Mouse (Mus musculus) embryonic facial prominence, embryonic 11.5 days (tissue): ENCODE measurements around the gene Srd5a1. TPM values are rescaled to one million over a fixed set of nuclear protein-coding genes. Genes with fewer than 3 reads are reported as not detected.

Experiments
- ATAC-seq: fragments of 200-750 bp; cut with Nextera tagmentation; replicated peaks from 2 replicates; pipeline ENCODE4 v1.8.0; 2017; ENCODE audit warnings: low read depth; ENCODE audit not compliant: insufficient number of reproducible peaks, low FRiP score, low TSS enrichment
- DNase-seq: peaks from one replicate; pipeline ENCODE4 v3.0.0-alpha.2; 2015; ENCODE audit warnings: low spot score
- H3K27ac ChIP-seq: fragments of 300-500 bp; sonication (generic); replicated peaks from 2 replicates; pipeline ENCODE4 v1.5.1; 2014; ENCODE audit warnings: mild to moderate bottlenecking, low read depth, low read length, control low read depth
- H3K27me3 ChIP-seq: fragments of 300-500 bp; sonication (generic); 2 replicates; pipeline ENCODE4 v1.6.1; 2014; ENCODE audit warnings: mild to moderate bottlenecking, low read length, moderate library complexity, mixed read lengths; ENCODE audit not compliant: control insufficient read depth, insufficient read depth
- H3K36me3 ChIP-seq: fragments of 300-500 bp; sonication (generic); replicated peaks from 2 replicates; pipeline ENCODE4 v1.6.1; 2014; ENCODE audit warnings: low read depth, mild to moderate bottlenecking, low read length, moderate library complexity, mixed read lengths; ENCODE audit not compliant: control insufficient read depth, insufficient read depth
- H3K4me1 ChIP-seq: fragments of 300-500 bp; sonication (generic); 2 replicates; pipeline ENCODE4 v1.6.1; 2014; ENCODE audit warnings: low read length, mixed read lengths; ENCODE audit not compliant: control insufficient read depth, insufficient read depth
- H3K4me2 ChIP-seq: fragments of 300-500 bp; sonication (generic); 2 replicates; pipeline ENCODE4 v1.6.1; 2014; ENCODE audit warnings: low read depth, mild to moderate bottlenecking, control low read depth, low read length, moderate library complexity
- H3K4me3 ChIP-seq: fragments of 300-500 bp; sonication (generic); 2 replicates; pipeline ENCODE4 v1.5.1; 2014; ENCODE audit warnings: low read depth, low read length, control low read depth
- H3K9ac ChIP-seq: fragments of 300-500 bp; sonication (generic); replicated peaks from 2 replicates; pipeline ENCODE4 v1.6.1; 2014; ENCODE audit warnings: mild to moderate bottlenecking, control low read depth, low read length
- H3K9me3 ChIP-seq: fragments of 300-500 bp; sonication (generic); replicated peaks from 2 replicates; pipeline ENCODE4 v1.6.1; 2016; ENCODE audit warnings: mild to moderate bottlenecking, low read length, inconsistent platforms, mixed read lengths; ENCODE audit not compliant: control insufficient read depth
- WGBS: fragments of 180-500 bp; shearing (Covaris S2); extraction: QIAGEN DNeasy Blood & Tissue Kit; methylation state at CpG from one replicate; pipeline ENCODE4 v1.1.7; 2014; 5-methylcytosine and 5-hydroxymethylcytosine counted together
- polyA plus RNA-seq: library from polyadenylated mRNA; unstranded; fragments of >200 nt; fragmentation: Nextera tagmentation; extraction: Ambion mirVana; gene quantifications from 2 replicates; pipeline ENCODE4 v1.2.1, GENCODE M21; 2014

Gene Srd5a1
- polyA plus RNA-seq, 1 experiment from 2014 or later: 20.8 TPM

DNA sequence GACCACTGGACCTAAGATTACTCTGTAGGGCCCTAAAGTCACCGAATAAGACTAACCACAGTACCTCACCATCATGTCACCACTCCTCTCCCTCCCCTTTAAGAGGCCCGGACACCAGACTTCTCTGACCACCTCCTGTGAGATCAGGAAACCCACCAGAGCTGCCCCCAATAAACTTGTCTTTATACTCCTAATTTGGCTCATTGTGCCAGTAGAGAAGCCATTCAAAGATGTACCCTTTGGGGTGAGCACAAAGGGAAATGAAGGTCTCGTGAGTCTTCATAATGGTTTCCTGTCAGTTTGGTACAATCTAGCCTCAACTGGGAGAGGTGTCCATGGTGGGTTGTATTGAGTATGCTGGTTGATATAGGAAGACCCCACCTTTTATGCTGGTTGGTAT lies 29.8 kb upstream of the Srd5a1 start:
- Histone ChIP-seq H3K9me3 (no peaks in the 10 kb centered on the region), H3K9ac (no peak overlapping the region), H3K27me3 (no peaks in the 10 kb centered on the region), H3K4me2 (no peak overlapping the region), H3K36me3 (no peaks in the 10 kb centered on the region; the same call in 1 of the 2 replicates), H3K27ac (no peak overlapping the region), H3K4me3 (no peak overlapping the region), H3K4me1 (no peaks in the 10 kb centered on the region)
- ATAC-seq: no peak
- WGBS: 85% methylated on average over 3 of the region's 3 CpGs
- DNase-seq: no peak

- no peak overlapping the region for H3K9ac ChIP-seq
- DNase-seq (no peak), ATAC-seq (no peak)
- H3K27ac ChIP-seq: no peak overlapping the region
- no peaks in the 10 kb centered on the region for H3K9me3 ChIP-seq
- H3K4me1 ChIP-seq: no peaks in the 10 kb centered on the region
- 84% methylated on average over 4 of the region's 4 CpGs for WGBS
- no peak overlapping the region for H3K4me2 ChIP-seq
- no peak overlapping the region for H3K4me3 ChIP-seq
- H3K27me3 ChIP-seq: no peaks in the 10 kb centered on the region
- H3K36me3 ChIP-seq: no peaks in the 10 kb centered on the region; the same call in 1 of the 2 replicates
Measured at GRCm38 (mm10) chr13:69640541-69640940, 29.3 kb upstream of the Srd5a1 start.

DNA sequence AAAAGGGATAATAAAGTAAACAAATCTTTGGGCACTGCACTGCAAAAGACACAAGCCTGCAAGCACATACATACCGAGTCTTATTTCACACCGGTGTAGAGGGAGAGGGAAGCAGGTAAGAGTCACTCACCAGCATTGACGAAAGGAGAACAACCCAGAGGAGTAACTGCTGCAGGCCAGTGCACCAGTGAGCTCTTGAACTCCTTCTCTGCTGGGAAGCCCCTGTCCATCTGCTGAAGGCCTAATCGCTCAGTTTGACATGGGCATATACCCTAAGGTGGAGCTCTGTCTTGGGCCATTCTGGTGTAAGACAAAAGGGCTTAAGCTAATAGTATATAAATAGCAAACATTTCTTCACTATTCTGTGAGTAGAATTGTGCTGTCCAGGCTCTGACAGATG lies 28.9 kb upstream of the Srd5a1 start:
- Histone ChIP-seq H3K9ac (no peak overlapping the region), H3K4me1 (no peaks in the 10 kb centered on the region), H3K4me2 (no peak overlapping the region), H3K9me3 (no peaks in the 10 kb centered on the region), H3K36me3 (no peaks in the 10 kb centered on the region; the same call in 1 of the 2 replicates), H3K4me3 (no peak overlapping the region), H3K27me3 (no peaks in the 10 kb centered on the region), H3K27ac (no peak overlapping the region)
- ATAC-seq: no peak
- no peak for DNase-seq
- WGBS: 98% methylated on average over 4 of the region's 4 CpGs

- no peaks in the 10 kb centered on the region for H3K4me1 ChIP-seq
- no peaks in the 10 kb centered on the region for H3K27me3 ChIP-seq
- no peak overlapping the region for H3K27ac ChIP-seq
- no peaks in the 10 kb centered on the region; the same call in none of the 2 replicates for H3K36me3 ChIP-seq
- H3K9ac ChIP-seq: no peak overlapping the region
- H3K9me3 ChIP-seq: no peaks in the 10 kb centered on the region
- DNase-seq (no peak), ATAC-seq (no peak)
- WGBS: 87% methylated on average over 5 of the region's 5 CpGs
- H3K4me3 ChIP-seq: no peak overlapping the region
- H3K4me2 ChIP-seq: no peak overlapping the region
Measured at GRCm38 (mm10) chr13:69639251-69639650, 28.0 kb upstream of the Srd5a1 start.

DNA sequence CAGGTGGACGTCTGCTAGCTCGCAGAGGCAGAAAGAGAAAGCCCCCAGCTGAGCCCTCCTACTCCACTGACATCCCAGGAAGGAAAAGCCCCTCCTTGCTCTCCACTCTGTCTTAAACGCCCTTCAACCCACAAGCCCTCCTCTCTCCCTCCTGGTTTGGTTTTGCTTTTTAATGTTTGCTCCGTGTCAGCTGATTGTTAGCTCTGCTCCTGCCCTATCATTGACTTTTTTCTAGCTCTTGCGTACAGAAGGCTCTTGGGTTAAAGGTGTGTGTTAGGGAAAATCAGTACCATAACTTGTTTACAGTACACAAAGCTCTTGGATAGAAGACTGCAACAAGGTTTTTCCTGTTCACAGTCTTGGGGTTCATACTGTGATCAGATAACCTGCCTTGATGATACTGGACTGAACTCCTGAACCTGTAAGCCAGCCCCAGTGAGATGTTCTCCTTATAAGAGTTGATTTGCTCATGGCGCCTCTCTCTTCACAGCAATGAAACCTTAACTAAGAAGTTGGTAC lies 26.9 kb upstream of the Srd5a1 start:
- no peak for DNase-seq
- no peaks in the 10 kb centered on the region for H3K27me3 ChIP-seq
- no peak overlapping the region for H3K9ac ChIP-seq
- no peak overlapping the region for H3K4me2 ChIP-seq
- ATAC-seq: no peak
- H3K9me3 ChIP-seq: no peaks in the 10 kb centered on the region
- H3K27ac ChIP-seq: no peak overlapping the region
- H3K4me3 ChIP-seq: no peak overlapping the region
- 85% methylated on average over 6 of the region's 6 CpGs for WGBS
- H3K36me3 ChIP-seq: peaks cover 7% of the 10 kb centered on the region
- no peaks in the 10 kb centered on the region for H3K4me1 ChIP-seq

DNA sequence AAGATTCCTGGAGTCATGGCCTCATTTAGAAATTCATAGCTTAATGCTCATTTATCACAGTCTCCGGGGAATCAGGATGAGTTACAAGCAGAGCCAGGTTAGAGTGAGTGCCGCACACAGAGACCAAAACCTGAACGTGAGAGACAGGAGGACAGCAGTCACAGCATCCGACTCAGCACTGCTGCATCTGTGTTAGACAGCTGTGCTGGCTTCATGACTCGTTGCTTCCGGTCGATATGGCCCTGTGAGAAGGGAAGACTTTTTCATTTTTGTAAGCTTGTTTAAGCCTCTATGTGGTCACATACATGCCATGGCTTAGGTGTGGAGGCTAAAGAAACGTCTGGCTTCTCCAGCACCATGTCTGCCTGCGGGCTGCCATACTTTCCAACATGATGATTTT lies 26.4 kb upstream of the Srd5a1 start:
- peaks cover 9% of the 10 kb centered on the region for H3K36me3 ChIP-seq
- WGBS: 90% methylated on average over 9 of the region's 9 CpGs
- H3K9me3 ChIP-seq: no peaks in the 10 kb centered on the region
- no peak overlapping the region for H3K27ac ChIP-seq
- H3K9ac ChIP-seq: no peak overlapping the region
- no peaks in the 10 kb centered on the region for H3K4me1 ChIP-seq
- H3K4me3 ChIP-seq: no peak overlapping the region
- H3K27me3 ChIP-seq: no peaks in the 10 kb centered on the region
- DNase-seq: no peak
- no peak overlapping the region for H3K4me2 ChIP-seq
- no peak for ATAC-seq

DNA sequence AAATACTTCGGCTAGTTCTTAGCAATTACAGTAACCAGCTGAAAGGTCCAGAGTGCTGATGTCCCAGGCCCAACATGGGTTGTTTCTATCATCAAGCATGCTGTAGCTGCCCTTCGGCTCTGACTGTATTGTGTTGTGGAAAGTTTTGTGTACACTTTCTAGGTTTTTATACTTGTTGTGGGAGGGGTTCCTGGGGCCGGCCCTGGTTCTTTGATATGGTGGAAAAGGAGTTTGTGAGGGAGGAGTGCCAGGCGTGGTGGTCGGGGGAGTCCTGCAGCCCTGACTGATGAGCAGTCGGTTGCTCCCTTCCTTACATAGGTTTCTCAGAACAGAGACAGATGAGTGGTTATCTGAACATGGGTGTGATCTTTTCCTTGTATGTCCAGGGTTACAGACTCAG lies 25.6 kb upstream of the Srd5a1 start:
- DNase-seq: no peak

GRCm38 (mm10) chr13:69636375-69636774 lies 25.1 kb upstream of the Srd5a1 start:
- Histone ChIP-seq H3K4me3 (no peak overlapping the region), H3K36me3 (peaks cover 9% of the 10 kb centered on the region), H3K4me1 (no peaks in the 10 kb centered on the region), H3K9ac (no peak overlapping the region), H3K27ac (no peak overlapping the region), H3K9me3 (no peaks in the 10 kb centered on the region), H3K4me2 (no peak overlapping the region), H3K27me3 (no peaks in the 10 kb centered on the region)
- ATAC-seq (no peak), DNase-seq (no peak)
- WGBS: 90% methylated on average over 3 of the region's 3 CpGs

More for the DNA sequence above, 25.6 kb upstream of the Srd5a1 start:
- H3K27ac ChIP-seq: no peak overlapping the region
- H3K4me2 ChIP-seq: no peak overlapping the region
- 95% methylated on average over 6 of the region's 6 CpGs for WGBS
- ATAC-seq: no peak
- no peaks in the 10 kb centered on the region for H3K9me3 ChIP-seq
- peaks cover 9% of the 10 kb centered on the region for H3K36me3 ChIP-seq
- no peaks in the 10 kb centered on the region for H3K4me1 ChIP-seq
- H3K4me3 ChIP-seq: no peak overlapping the region
- no peaks in the 10 kb centered on the region for H3K27me3 ChIP-seq
- no peak overlapping the region for H3K9ac ChIP-seq
